In the genomic region with DNA sequence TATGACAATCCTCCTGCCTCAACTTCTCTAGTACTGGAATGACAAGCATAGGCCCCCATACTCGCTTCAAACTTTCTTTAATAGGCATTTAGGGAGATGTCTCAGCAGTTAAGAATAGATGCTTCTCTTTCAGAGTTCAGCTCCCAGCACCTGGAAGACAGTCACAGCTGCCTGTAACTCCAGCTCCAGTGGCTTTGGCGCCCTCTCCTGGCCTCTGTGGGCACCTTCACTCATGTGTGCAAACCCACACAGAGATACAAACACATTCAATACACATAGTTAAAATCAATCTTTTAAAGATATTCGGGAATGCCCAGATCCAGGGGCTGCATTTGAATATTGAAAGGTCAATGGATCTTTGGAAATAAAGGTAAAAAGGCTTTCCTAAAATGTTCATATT, we compare ENCODE assay signal across 10 mouse cellular contexts.
A peak's percentile ranks its signal among the peaks of the same experiment; 100 is the strongest.
DNase-seq lines count a peak whose midpoint lies in the region; ATAC-seq and TF ChIP-seq lines count a peak whose summit lies in the region.
"Had no signal": no experiment of that assay in that cellular context is flagged by ENCODE, and none has a peak within 500 bp of the region (broad histone marks: within the 10 kb centered on the region; RNA-seq: fewer than 3 reads in every experiment).

No protein-coding gene starts in this region.

- H3K4me2 ChIP-seq in kidney, postnatal 0 days (ENCODE audit: low read length) = no peak overlapping the region
- H3K4me2 ChIP-seq: limb, embryonic 12.5 days had no signal

- ATAC-seq in kidney, postnatal 0 days (replicated peaks; ENCODE audit: low FRiP score, low read depth) = no peak
- ATAC-seq: hindbrain, embryonic 16.5 days had no signal

- DNase-seq in kidney, postnatal 0 days (ENCODE audit: low spot score) = no peak
- DNase-seq in kidney, postnatal 25 days = no peak
- peak; percentile 52 for DNase-seq in thymus, postnatal 4 days
- no peak for DNase-seq in thymus, postnatal 10 days (ENCODE audit: low spot score in 2 of 2)
- peak; percentile 71 for DNase-seq in ZHBTc4 (ENCODE audit: low read depth, low spot score)
- no peak for DNase-seq in urinary bladder, postnatal 10 days (ENCODE audit: low spot score)
- DNase-seq in right cerebral cortex, postnatal 10 days (ENCODE audit: low spot score in 2 of 2) = no peak

- peak overlapping the region; percentile 42; the same call in 1 of the 2 replicates for H3K27ac ChIP-seq in kidney, postnatal 0 days
- H3K27ac ChIP-seq: limb, embryonic 12.5 days had no signal

- peak; percentile 45 for TF ChIP-seq CTCF in kidney, postnatal 0 days (IDR thresholded peaks at IDR 0.05; ENCODE audit: low read depth)

- H3K4me3 ChIP-seq in kidney, postnatal 0 days (replicated peaks; ENCODE audit: low read depth, low read length) = no peak overlapping the region
- H3K4me3 ChIP-seq: erythroblast, embryonic 14.5 days; limb, embryonic 12.5 days had no signal

- H3K9me3 ChIP-seq in kidney, postnatal 0 days (replicated peaks; ENCODE audit: low read length) = no peaks in the 10 kb centered on the region

- H3K4me1 ChIP-seq in kidney, postnatal 0 days (replicated peaks; ENCODE audit: insufficient read depth, low read length) = no peaks in the 10 kb centered on the region
- H3K4me1 ChIP-seq: limb, embryonic 12.5 days had no signal

- H3K36me3 ChIP-seq in kidney, postnatal 0 days (ENCODE audit: insufficient read depth, low read length) = no peaks in the 10 kb centered on the region
- H3K36me3 ChIP-seq: limb, embryonic 12.5 days had no signal

- no peaks in the 10 kb centered on the region for H3K27me3 ChIP-seq in kidney, postnatal 0 days (ENCODE audit: insufficient read depth, low read length)
- H3K27me3 ChIP-seq: limb, embryonic 12.5 days had no signal

- WGBS in kidney, postnatal 0 days = 72% methylated on average over 3 of the region's 3 CpGs

- H3K9ac ChIP-seq in kidney, postnatal 0 days (ENCODE audit: low read depth, low read length) = no peak overlapping the region
- H3K9ac ChIP-seq: limb, embryonic 12.5 days had no signal

Comparison
In these comparisons a context has a peak if more than half of its experiments do, and no peak if none do; other contexts are left out.
1. DNase-seq: peak in thymus, postnatal 4 days (single experiment) and ZHBTc4 (single experiment); none in kidney, postnatal 0 days (single experiment), kidney, postnatal 25 days (0 of 2), thymus, postnatal 10 days (0 of 2), urinary bladder, postnatal 10 days (single experiment) and right cerebral cortex, postnatal 10 days (0 of 2).